8 mouse cellular contexts compared by ENCODE assay signal in the genomic region with DNA sequence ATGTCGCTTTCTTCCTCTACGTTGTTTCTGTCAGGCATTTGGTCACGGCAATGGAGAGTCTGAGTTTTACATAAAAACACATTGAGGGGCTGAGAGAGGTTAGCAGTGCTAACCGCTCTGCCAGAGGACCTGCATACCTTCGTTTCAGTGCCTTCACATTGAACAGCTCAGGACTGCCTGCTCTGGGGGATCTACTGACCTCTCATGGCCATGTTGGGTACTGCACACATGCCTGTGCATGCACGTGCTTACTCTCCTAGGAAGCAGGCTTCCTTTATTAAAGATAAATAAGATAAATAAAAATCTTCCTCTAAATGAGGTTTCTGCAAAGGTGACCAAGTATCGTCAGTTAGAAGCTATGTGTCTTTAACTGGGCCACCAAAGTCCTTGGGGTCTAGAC.
DNase-seq lines count a peak whose midpoint lies in the region; ATAC-seq and TF ChIP-seq lines count a peak whose summit lies in the region.

No protein-coding gene starts in this region.

- H3K9ac ChIP-seq in forebrain, postnatal 0 days: no peak overlapping the region

- H3K4me2 ChIP-seq in forebrain, postnatal 0 days (ENCODE audit: low read depth): no peak overlapping the region

- DNase-seq in forebrain, postnatal 0 days: peak; percentile 48
- no peak for DNase-seq in forebrain, embryonic 10.5 days (ENCODE audit: extremely low spot score, low spot score)
- no peak for DNase-seq in lung, adult 2 months
- no peak for DNase-seq in lung, postnatal 25 days (ENCODE audit: low spot score)
- no peak for DNase-seq in adrenal gland, postnatal 4 days (ENCODE audit: low spot score in 2 of 2)
- no peak for DNase-seq in ovary, adult 18-20 months (ENCODE audit: low spot score)

- ATAC-seq in forebrain, postnatal 0 days: no peak
- ATAC-seq in megakaryocyte progenitor cell, adult 5-6 weeks (replicated peaks; ENCODE audit: poor library complexity): peak; percentile 71

- no peak overlapping the region for H3K4me3 ChIP-seq in forebrain, postnatal 0 days (ENCODE audit: low read depth, low read length)
- no peak overlapping the region for H3K4me3 ChIP-seq in forebrain, embryonic 10.5 days
- no peak overlapping the region for H3K4me3 ChIP-seq in lung, adult 2 months (replicated peaks; ENCODE audit: extremely low read depth, low read depth, low read length)
- no peak overlapping the region for H3K4me3 ChIP-seq in bone marrow macrophage, adult 2 months (ENCODE audit: insufficient read depth, low read length)

- H3K9me3 ChIP-seq in forebrain, postnatal 0 days (ENCODE audit: low read length): no peaks in the 10 kb centered on the region
- H3K9me3 ChIP-seq in forebrain, embryonic 10.5 days: peaks cover 4% of the 10 kb centered on the region; the same call in 1 of the 2 replicates

- no peaks in the 10 kb centered on the region for H3K4me1 ChIP-seq in forebrain, postnatal 0 days (ENCODE audit: insufficient read depth)
- H3K4me1 ChIP-seq in forebrain, embryonic 10.5 days: peaks cover 8% of the 10 kb centered on the region; the same call in 1 of the 2 replicates
- H3K4me1 ChIP-seq in lung, adult 2 months (ENCODE audit: control insufficient read depth, insufficient read depth, low read length): no peaks in the 10 kb centered on the region
- no peaks in the 10 kb centered on the region for H3K4me1 ChIP-seq in bone marrow macrophage, adult 2 months (ENCODE audit: control insufficient read depth, insufficient read depth, low read length)

- H3K27ac ChIP-seq in forebrain, postnatal 0 days (ENCODE audit: low read depth, low read length): no peak overlapping the region
- H3K27ac ChIP-seq in forebrain, embryonic 10.5 days: no peak overlapping the region
- H3K27ac ChIP-seq in bone marrow macrophage, adult 2 months (ENCODE audit: insufficient read depth, low read depth, low read length): no peak overlapping the region

- no peak for TF ChIP-seq POLR2A in lung, adult 2 months (IDR thresholded peaks at IDR 0.05; ENCODE audit: borderline replicate concordance, extremely low read depth, low read depth, low read length)
- no peak for TF ChIP-seq POLR2A in bone marrow macrophage, adult 2 months (IDR thresholded peaks at IDR 0.05; ENCODE audit: borderline replicate concordance, low read depth, low read length)

- peak; percentile 74 for TF ChIP-seq CTCF in forebrain, postnatal 0 days (IDR thresholded peaks at IDR 0.05; ENCODE audit: low read depth)
- TF ChIP-seq CTCF in lung, adult 2 months (IDR thresholded peaks at IDR 0.05; ENCODE audit: insufficient read depth, low read length): peak; percentile 59
- peak; percentile 39; the same call in 1 of the 2 replicates for TF ChIP-seq CTCF in bone marrow macrophage, adult 2 months (IDR thresholded peaks at IDR 0.05; ENCODE audit: low read depth, low read length)

- H3K36me3 ChIP-seq in forebrain, postnatal 0 days (ENCODE audit: insufficient read depth): no peaks in the 10 kb centered on the region; the same call in none of the 2 replicates
- H3K36me3 ChIP-seq in forebrain, embryonic 10.5 days (replicated peaks): no peaks in the 10 kb centered on the region

- no peaks in the 10 kb centered on the region for H3K27me3 ChIP-seq in forebrain, postnatal 0 days (ENCODE audit: insufficient read depth, low read length)
- no peaks in the 10 kb centered on the region for H3K27me3 ChIP-seq in forebrain, embryonic 10.5 days (ENCODE audit: poor library complexity, severe bottlenecking)

- WGBS in forebrain, postnatal 0 days: 89% methylated on average over 7 of the region's 7 CpGs
- WGBS in forebrain, embryonic 10.5 days: 86% methylated on average over 7 of the region's 7 CpGs
- WGBS in lung, adult 2 months: 85% methylated on average over 7 of the region's 7 CpGs
